Mouse (Mus musculus): ENCODE results near the gene Atxn2. TPM values are rescaled to one million over a fixed set of nuclear protein-coding genes. Genes with fewer than 3 reads are reported as not detected.

The Atxn2 gene
- polyA plus RNA-seq, 2 experiments = 87.2 to 156 TPM

GRCm38 (mm10) chr5:121710402-121710801, 735 bp upstream of the Atxn2 start:
- peak overlapping the region; percentile 89 for H3K4me2 ChIP-seq (replicated peaks; ENCODE audit: low read depth, low read length, severe bottlenecking)
- no peak for DNase-seq (ENCODE audit: low spot score)
- no peak for ATAC-seq (ENCODE audit: low FRiP score, low read depth)
- TF ChIP-seq POLR2A (IDR thresholded peaks at IDR 0.05; ENCODE audit: borderline replicate concordance, extremely low read depth, insufficient read depth, insufficient read length) = no peak
- H3K27me3 ChIP-seq (ENCODE audit: control insufficient read depth, insufficient read depth, low read length) = no peaks in the 10 kb centered on the region
- H3K4me3 ChIP-seq (replicated peaks; ENCODE audit: low read length) = peak overlapping the region; percentile 94
- H3K36me3 ChIP-seq (ENCODE audit: control insufficient read depth, insufficient read depth, low read length) = no peaks in the 10 kb centered on the region
- H3K9ac ChIP-seq (ENCODE audit: low read depth, low read length, severe bottlenecking) = no peak overlapping the region
- H3K27ac ChIP-seq (replicated peaks; ENCODE audit: low read depth, low read length) = no peak overlapping the region
- H3K9me3 ChIP-seq (ENCODE audit: control insufficient read depth, low read length) = no peaks in the 10 kb centered on the region
- peaks cover 15% of the 10 kb centered on the region; the same call in 1 of the 2 replicates for H3K4me1 ChIP-seq (ENCODE audit: control insufficient read depth, insufficient read depth, low read length)
- whole genome bisulfite sequencing = 38% methylated on average over 2 of the region's 2 CpGs

- Histone ChIP-seq H3K9me3 (ENCODE audit: control insufficient read depth, low read length) (no peaks in the 10 kb centered on the region), H3K4me1 (ENCODE audit: control insufficient read depth, insufficient read depth, low read length) (peaks cover 15% of the 10 kb centered on the region; the same call in 1 of the 2 replicates), H3K4me2 (replicated peaks; ENCODE audit: low read depth, low read length, severe bottlenecking) (peak overlapping the region; percentile 89), H3K27ac (replicated peaks; ENCODE audit: low read depth, low read length) (peak overlapping the region; percentile 96), H3K27me3 (ENCODE audit: control insufficient read depth, insufficient read depth, low read length) (no peaks in the 10 kb centered on the region), H3K9ac (ENCODE audit: low read depth, low read length, severe bottlenecking) (peak overlapping the region; percentile 93), H3K4me3 (replicated peaks; ENCODE audit: low read length) (peak overlapping the region; percentile 94), H3K36me3 (ENCODE audit: control insufficient read depth, insufficient read depth, low read length) (no peaks in the 10 kb centered on the region)
- DNase-seq (ENCODE audit: low spot score) (peak; percentile 60), ATAC-seq (ENCODE audit: low FRiP score, low read depth) (peak; percentile 3; the same call in 1 of the 2 replicates)
- no peak for TF ChIP-seq POLR2A (IDR thresholded peaks at IDR 0.05; ENCODE audit: borderline replicate concordance, extremely low read depth, insufficient read depth, insufficient read length)
- under 1% methylated on average over 12 of the region's 12 CpGs for WGBS
These were observed 325 bp upstream of the Atxn2 start for GRCm38 (mm10) chr5:121710851-121711173.

DNA sequence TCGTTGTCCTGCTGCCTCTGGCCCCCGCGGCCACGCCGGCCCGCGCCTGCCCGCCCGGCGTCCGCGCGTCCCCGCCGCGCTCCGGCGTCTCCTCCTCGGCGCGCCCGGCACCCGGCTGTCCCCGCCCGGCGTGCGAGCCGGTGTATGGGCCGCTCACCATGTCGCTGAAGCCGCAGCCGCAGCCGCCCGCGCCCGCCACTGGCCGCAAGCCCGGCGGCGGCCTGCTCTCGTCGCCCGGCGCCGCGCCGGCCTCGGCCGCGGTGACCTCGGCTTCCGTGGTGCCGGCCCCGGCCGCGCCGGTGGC, 743 bp downstream of the Atxn2 start:
- Histone ChIP-seq H3K27ac (replicated peaks; ENCODE audit: low read depth, low read length) (peak overlapping the region; percentile 96), H3K36me3 (ENCODE audit: control insufficient read depth, insufficient read depth, low read length) (no peaks in the 10 kb centered on the region), H3K27me3 (ENCODE audit: control insufficient read depth, insufficient read depth, low read length) (no peaks in the 10 kb centered on the region), H3K9ac (ENCODE audit: low read depth, low read length, severe bottlenecking) (peak overlapping the region; percentile 93), H3K9me3 (ENCODE audit: control insufficient read depth, low read length) (no peaks in the 10 kb centered on the region), H3K4me3 (replicated peaks; ENCODE audit: low read length) (peak overlapping the region; percentile 94), H3K4me2 (replicated peaks; ENCODE audit: low read depth, low read length, severe bottlenecking) (peak overlapping the region; percentile 86), H3K4me1 (ENCODE audit: control insufficient read depth, insufficient read depth, low read length) (peaks cover 15% of the 10 kb centered on the region; the same call in 1 of the 2 replicates)
- WGBS = 0% methylated on average over 16 of the region's 57 CpGs
- TF ChIP-seq POLR2A (IDR thresholded peaks at IDR 0.05; ENCODE audit: borderline replicate concordance, extremely low read depth, insufficient read depth, insufficient read length) = no peak
- ATAC-seq (ENCODE audit: low FRiP score, low read depth) (peak; percentile 45), DNase-seq (ENCODE audit: low spot score) (no peak)

DNA sequence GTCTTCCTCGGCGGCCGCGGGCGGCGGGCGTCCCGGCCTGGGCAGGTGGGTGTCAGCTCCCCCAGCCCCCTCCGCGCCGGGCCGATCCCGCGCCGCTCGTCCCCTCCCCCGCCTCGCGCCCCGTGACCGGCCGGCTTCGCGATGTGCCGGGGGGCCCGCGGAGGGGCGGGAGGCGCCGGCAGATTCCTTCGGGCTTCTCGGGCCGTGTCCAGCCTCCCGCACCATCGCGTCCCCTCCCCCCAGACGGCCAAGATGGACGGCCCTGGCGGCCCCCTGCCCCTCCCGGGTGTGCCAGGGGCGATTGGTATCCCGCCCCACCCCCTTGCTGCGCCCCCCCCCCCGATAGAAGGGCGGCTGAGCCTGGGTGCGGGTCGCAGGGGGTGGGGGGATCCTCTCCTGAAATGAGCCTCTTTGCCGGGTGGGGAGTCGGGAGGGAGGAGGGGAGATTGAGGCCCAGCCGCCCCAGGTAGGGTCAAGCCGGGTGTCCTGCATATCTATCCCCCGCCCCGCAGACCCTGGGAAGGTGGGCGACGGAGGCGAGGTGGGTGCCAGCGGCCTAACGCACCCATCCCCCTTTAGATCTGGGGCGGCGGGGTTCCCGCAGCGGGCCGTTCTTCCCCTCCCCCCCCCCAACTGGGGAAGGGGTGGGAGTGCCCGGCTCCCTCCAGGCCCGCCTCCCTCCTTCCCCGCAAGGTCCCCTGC, 1.2 kb downstream of the Atxn2 start:
- DNase-seq (ENCODE audit: low spot score) (no peak), ATAC-seq (ENCODE audit: low FRiP score, low read depth) (peak; percentile 42; the same call in 1 of the 2 replicates)
- Histone ChIP-seq H3K9me3 (ENCODE audit: control insufficient read depth, low read length) (no peaks in the 10 kb centered on the region), H3K36me3 (ENCODE audit: control insufficient read depth, insufficient read depth, low read length) (peaks cover 4% of the 10 kb centered on the region; the same call in 1 of the 2 replicates), H3K4me2 (replicated peaks; ENCODE audit: low read depth, low read length, severe bottlenecking) (peak overlapping the region; percentile 86), H3K27ac (replicated peaks; ENCODE audit: low read depth, low read length) (peak overlapping the region; percentile 96), H3K9ac (ENCODE audit: low read depth, low read length, severe bottlenecking) (peak overlapping the region; percentile 93), H3K4me1 (ENCODE audit: control insufficient read depth, insufficient read depth, low read length) (peaks cover 15% of the 10 kb centered on the region; the same call in 1 of the 2 replicates), H3K4me3 (replicated peaks; ENCODE audit: low read length) (peak overlapping the region; percentile 94), H3K27me3 (ENCODE audit: control insufficient read depth, insufficient read depth, low read length) (no peaks in the 10 kb centered on the region)
- WGBS = under 1% methylated on average over 36 of the region's 66 CpGs
- TF ChIP-seq POLR2A (IDR thresholded peaks at IDR 0.05; ENCODE audit: borderline replicate concordance, extremely low read depth, insufficient read depth, insufficient read length) = no peak

GRCm38 (mm10) chr5:121712934-121713538, 1.9 kb downstream of the Atxn2 start:
- peaks cover 11% of the 10 kb centered on the region; the same call in 1 of the 2 replicates for H3K36me3 ChIP-seq (ENCODE audit: control insufficient read depth, insufficient read depth, low read length)
- H3K4me2 ChIP-seq (replicated peaks; ENCODE audit: low read depth, low read length, severe bottlenecking) = peak overlapping the region; percentile 86
- peaks cover 15% of the 10 kb centered on the region; the same call in 1 of the 2 replicates for H3K4me1 ChIP-seq (ENCODE audit: control insufficient read depth, insufficient read depth, low read length)
- 2% methylated on average over 23 of the region's 32 CpGs for WGBS
- peak overlapping the region; percentile 96 for H3K27ac ChIP-seq (replicated peaks; ENCODE audit: low read depth, low read length)
- no peaks in the 10 kb centered on the region for H3K9me3 ChIP-seq (ENCODE audit: control insufficient read depth, low read length)
- DNase-seq (ENCODE audit: low spot score) (peak; percentile 32), ATAC-seq (ENCODE audit: low FRiP score, low read depth) (no peak)
- TF ChIP-seq POLR2A (IDR thresholded peaks at IDR 0.05; ENCODE audit: borderline replicate concordance, extremely low read depth, insufficient read depth, insufficient read length) = no peak
- peak overlapping the region; percentile 94 for H3K4me3 ChIP-seq (replicated peaks; ENCODE audit: low read length)
- no peaks in the 10 kb centered on the region for H3K27me3 ChIP-seq (ENCODE audit: control insufficient read depth, insufficient read depth, low read length)
- peak overlapping the region; percentile 93 for H3K9ac ChIP-seq (ENCODE audit: low read depth, low read length, severe bottlenecking)

Measured in limb, embryonic 14.5 days (tissue).